Mouse (Mus musculus) CH12.LX (cell line): ENCODE results near the gene Glis3. TPM values are rescaled to one million over a fixed set of nuclear protein-coding genes. Genes with fewer than 3 reads are reported as not detected.

Experiments used
- DNase-seq: peaks from one replicate; pipeline ENCODE4 v3.0.0-alpha.2; 2013; ENCODE audit errors: extremely low read depth
- H3K27ac ChIP-seq: 2 replicates; pipeline ENCODE4 v1.5.1; 2012; ENCODE audit warnings: low read depth, mild to moderate bottlenecking, control low read depth, moderate library complexity; ENCODE audit not compliant: insufficient read depth
- H3K27me3 ChIP-seq: replicated peaks from 2 replicates; pipeline ENCODE3; 2012; ENCODE audit warnings: inconsistent platforms
- H3K36me3 ChIP-seq, 2 experiments: replicated peaks in 1 of 2; 2 replicates each; pipeline versions ENCODE3 to v1.6.1; 2012; ENCODE audit warnings: inconsistent platforms in 1 of 2, low read length in 1 of 2, mild to moderate bottlenecking in 1 of 2, mixed read lengths in 1 of 2, moderate library complexity in 1 of 2; ENCODE audit not compliant: control insufficient read depth in 1 of 2, insufficient read depth in 1 of 2
- H3K4me1 ChIP-seq, 2 experiments: 2 replicates each; pipeline ENCODE4 v1.6.1; 2012; ENCODE audit warnings: inconsistent platforms in 1 of 2, moderate library complexity in 1 of 2; ENCODE audit not compliant: insufficient read depth in 2 of 2, control insufficient read depth in 1 of 2
- H3K4me2 ChIP-seq: 2 replicates; pipeline ENCODE4 v1.6.1; 2012; ENCODE audit warnings: low read depth, mild to moderate bottlenecking, control low read depth; ENCODE audit not compliant: poor library complexity, insufficient read depth, severe bottlenecking
- H3K4me3 ChIP-seq, 3 experiments: fragments of 150-350 bp in 1 of 3; sonication (generic) in 1 of 3; replicated peaks in 1 of 3; 2 replicates each; pipeline versions ENCODE3 to v1.5.1; 2011 to 2012; ENCODE audit warnings: low read depth in 2 of 3, low read length in 2 of 3, mild to moderate bottlenecking in 2 of 3, moderate library complexity in 2 of 3, control low read depth in 1 of 3, improper control_type of control experiment in 1 of 3, inconsistent platforms in 1 of 3, mixed read lengths in 1 of 3; ENCODE audit not compliant: poor library complexity in 1 of 3
- H3K79me2 ChIP-seq: replicated peaks from 2 replicates; pipeline ENCODE4 v1.6.1; 2012; ENCODE audit warnings: mild to moderate bottlenecking, moderate library complexity; ENCODE audit not compliant: control insufficient read depth, poor library complexity, insufficient read depth, severe bottlenecking; ENCODE audit errors: extremely low read depth
- H3K9ac ChIP-seq: 2 replicates; pipeline ENCODE4 v1.6.1; 2012; ENCODE audit warnings: low read depth, mild to moderate bottlenecking, control low read depth, moderate library complexity; ENCODE audit not compliant: insufficient read depth
- H3K9me3 ChIP-seq: replicated peaks from 2 replicates; pipeline ENCODE3; 2012; ENCODE audit warnings: low read length, inconsistent platforms, mixed read lengths
- BHLHE40 ChIP-seq: IDR thresholded peaks from 2 replicates; pipeline ENCODE4 v1.6.1; 2011; ENCODE audit warnings: mild to moderate bottlenecking, low read depth, low read length, improper control_type of control experiment
- CHD1 ChIP-seq: IDR thresholded peaks from 2 replicates; pipeline ENCODE4 v1.6.1; 2012; ENCODE audit warnings: low read depth, low read length, improper control_type of control experiment, inconsistent platforms
- ELF1 ChIP-seq: IDR thresholded peaks from 2 replicates; pipeline ENCODE4 v1.6.1; 2014; ENCODE audit warnings: low read depth, mild to moderate bottlenecking, inconsistent platforms, low read length, improper control_type of control experiment
- GABPA ChIP-seq: IDR thresholded peaks from 2 replicates; pipeline ENCODE4 v1.6.1; 2012; ENCODE audit warnings: low read depth, low read length, improper control_type of control experiment, inconsistent platforms; ENCODE audit not compliant: insufficient replicate concordance
- IRF4 ChIP-seq: IDR thresholded peaks from 2 replicates; pipeline ENCODE4 v1.6.1; 2014; ENCODE audit warnings: low read depth, mild to moderate bottlenecking, inconsistent platforms, low read length, improper control_type of control experiment
- JUN ChIP-seq: IDR thresholded peaks from 2 replicates; pipeline ENCODE4 v1.6.1; 2011; ENCODE audit warnings: low read depth, mild to moderate bottlenecking, low read length, improper control_type of control experiment, moderate library complexity; ENCODE audit not compliant: insufficient read depth
- MAFK ChIP-seq: IDR thresholded peaks from 2 replicates; pipeline ENCODE4 v1.6.1; 2011; ENCODE audit warnings: low read length, improper control_type of control experiment; ENCODE audit not compliant: insufficient replicate concordance
- MAX ChIP-seq: IDR thresholded peaks from 2 replicates; pipeline ENCODE4 v1.6.1; 2011; ENCODE audit warnings: low read length, improper control_type of control experiment
- MAZ ChIP-seq: IDR thresholded peaks from 2 replicates; pipeline ENCODE4 v1.6.1; 2012; ENCODE audit warnings: low read depth, mild to moderate bottlenecking, inconsistent platforms, low read length, improper control_type of control experiment, moderate library complexity
- RCOR1 ChIP-seq: conservative IDR thresholded peaks from 2 replicates; pipeline ENCODE4 v1.6.1; 2012; ENCODE audit warnings: low read depth, mild to moderate bottlenecking, inconsistent platforms, low read length, improper control_type of control experiment
- TBP ChIP-seq: conservative IDR thresholded peaks from 2 replicates; pipeline ENCODE4 v1.6.1; 2011; ENCODE audit warnings: low read depth, low read length, improper control_type of control experiment
- USF2 ChIP-seq: conservative IDR thresholded peaks from 2 replicates; pipeline ENCODE4 v1.6.1; 2011; ENCODE audit warnings: low read depth, low read length, improper control_type of control experiment
- ZC3H11A ChIP-seq: IDR thresholded peaks from 2 replicates; pipeline ENCODE4 v1.6.1; 2012; ENCODE audit warnings: low read depth, mild to moderate bottlenecking, inconsistent platforms, low read length, improper control_type of control experiment
- ZKSCAN1 ChIP-seq: IDR thresholded peaks from 2 replicates; pipeline ENCODE4 v1.6.1; 2012; ENCODE audit warnings: low read depth, inconsistent platforms, low read length, improper control_type of control experiment, borderline replicate concordance
- dilution Hi-C: fragments of 300-500 bp; cut with MboI; formaldehyde crosslinking; loops from 2 replicates; pipeline ENCODE4 v1.14.3; 2020; ENCODE audit warnings: low sequenced_read_pairs; ENCODE audit not compliant: extremely low pct_unique_long_range_greater_than_20kb, extremely low pct_ligation_motif_present
- in situ Hi-C: fragments of 300-500 bp; cut with MboI; formaldehyde crosslinking; loops from 3 replicates; pipeline ENCODE4 v1.14.3; 2019; ENCODE audit warnings: low sequenced_read_pairs, low pct_ligation_motif_present, low pct_unique_long_range_greater_than_20kb, mixed read lengths
- polyA plus RNA-seq: library from polyadenylated mRNA; unstranded; fragments of >175 nt; gene quantifications from 2 replicates; pipeline ENCODE4 v1.2.1, GENCODE M21; 2012; ENCODE audit warnings: low read depth; ENCODE audit not compliant: insufficient read length
- total RNA-seq, 2 experiments: library from RNA; depleted of rRNA; stranded (reverse); fragments of 300-350 nt in 1 of 2; fragments of >200 nt in 1 of 2; gene quantifications; 2 replicates each; pipeline ENCODE4 v1.2.3; 2012 to 2014

Gene Glis3
- total and polyA plus RNA-seq, 3 experiments: not detected

- Histone ChIP-seq H3K79me2 (no peaks in the 10 kb centered on the region), H3K9me3 (no peaks in the 10 kb centered on the region), H3K27me3 (no peaks in the 10 kb centered on the region), H3K4me2 (no peak overlapping the region), H3K9ac (no peak overlapping the region), H3K36me3 (no peaks in the 10 kb centered on the region), H3K4me1 (no peaks in the 10 kb centered on the region), H3K27ac (no peak overlapping the region), H3K4me3 (no peak overlapping the region)
- DNase-seq: no peak
- dilution Hi-C loops: no loop called here
- in situ Hi-C loops: no loop called here
- TF ChIP-seq IRF4: no peak
- no peak for TF ChIP-seq ZC3H11A
- no peak for TF ChIP-seq TBP
- TF ChIP-seq USF2: no peak
- no peak for TF ChIP-seq ELF1
These were observed 184.0 kb downstream of the Glis3 start for GRCm38 (mm10) chr19:28495926-28496325.

GRCm38 (mm10) chr19:28493605-28494260, 186.1 kb downstream of the Glis3 start:
- Histone ChIP-seq H3K79me2 (no peaks in the 10 kb centered on the region), H3K27ac (no peak overlapping the region), H3K9me3 (no peaks in the 10 kb centered on the region), H3K36me3 (no peaks in the 10 kb centered on the region), H3K27me3 (no peaks in the 10 kb centered on the region), H3K9ac (no peak overlapping the region), H3K4me2 (no peak overlapping the region), H3K4me1 (no peaks in the 10 kb centered on the region), H3K4me3 (no peak overlapping the region)
- no peak for DNase-seq
- dilution Hi-C loops (no loop called here), in situ Hi-C loops (no loop called here)
- no peak for TF ChIP-seq RCOR1
- no peak for TF ChIP-seq CHD1
- no peak for TF ChIP-seq JUN
- no peak for TF ChIP-seq MAX
- TF ChIP-seq ELF1: no peak
- TF ChIP-seq IRF4: no peak
- TF ChIP-seq MAZ: no peak
- no peak for TF ChIP-seq MAFK
- TF ChIP-seq ZKSCAN1: no peak
- TF ChIP-seq GABPA: no peak
- no peak for TF ChIP-seq BHLHE40
- TF ChIP-seq, all 38 proteins: peak for 0
